Mouse (Mus musculus) E14TG2a.4 (cell line): ENCODE data around the gene Rhbdd2.

Experiments used
- H3K27me3 ChIP-seq: 2 replicates; pipeline ENCODE4 v1.6.1; 2014; ENCODE audit warnings: low read length, control low read depth; ENCODE audit not compliant: insufficient read depth
- H3K36me3 ChIP-seq: 2 replicates; pipeline ENCODE4 v1.6.1; 2014; ENCODE audit warnings: low read length, control low read depth; ENCODE audit not compliant: insufficient read depth
- H3K4me1 ChIP-seq: replicated peaks from 2 replicates; pipeline ENCODE4 v1.6.1; 2014; ENCODE audit warnings: low read depth, low read length, control low read depth
- H3K4me3 ChIP-seq: replicated peaks from 2 replicates; pipeline ENCODE4 v1.5.1; 2014; ENCODE audit warnings: mild to moderate bottlenecking, low read length
- H3K9me3 ChIP-seq: 2 replicates; pipeline ENCODE4 v1.6.1; 2014; ENCODE audit warnings: low read length, control low read depth
- CTCF ChIP-seq: conservative IDR thresholded peaks from 2 replicates; pipeline ENCODE4 v1.5.1; 2014; ENCODE audit warnings: low read length
- NANOG ChIP-seq: IDR thresholded peaks from 2 replicates; pipeline ENCODE4 v1.6.1; 2014; ENCODE audit warnings: borderline replicate concordance, low read length, mixed read lengths
- POU5F1 ChIP-seq: IDR thresholded peaks from 2 replicates; pipeline ENCODE4 v1.6.1; 2014; ENCODE audit warnings: low read length, borderline replicate concordance

The Rhbdd2 gene

GRCm38 (mm10) chr5:135641028-135641427 lies 8.6 kb downstream of the Rhbdd2 start:
- Histone ChIP-seq H3K36me3 (peaks cover 71% of the 10 kb centered on the region), H3K4me3 (no peak overlapping the region), H3K27me3 (no peaks in the 10 kb centered on the region), H3K4me1 (peaks cover 89% of the 10 kb centered on the region), H3K9me3 (no peaks in the 10 kb centered on the region)
- no peak for TF ChIP-seq POU5F1
- no peak for TF ChIP-seq CTCF

GRCm38 (mm10) chr5:135642686-135643551 lies 10.5 kb downstream of the Rhbdd2 start:
- TF ChIP-seq CTCF, result no peak
- TF ChIP-seq POU5F1, result peak; percentile 12; the same call in 1 of the 2 replicates
- no peak for TF ChIP-seq NANOG
- Histone ChIP-seq H3K4me3 (peak overlapping the region; percentile 63), H3K9me3 (0 out of 2 replicates have a peak, but pooled peaks cover under 1% of the 10 kb centered on the region), H3K4me1 (peaks cover 86% of the 10 kb centered on the region), H3K36me3 (peaks cover 53% of the 10 kb centered on the region), H3K27me3 (no peaks in the 10 kb centered on the region)

- Histone ChIP-seq H3K9me3 (peaks cover 6% of the 10 kb centered on the region), H3K27me3 (no peaks in the 10 kb centered on the region), H3K4me1 (peaks cover 86% of the 10 kb centered on the region), H3K36me3 (peaks cover 47% of the 10 kb centered on the region), H3K4me3 (peak overlapping the region; percentile 63; the same call in 1 of the 2 replicates)
- TF ChIP-seq NANOG, result peak; percentile 64; the same call in 1 of the 2 replicates
- TF ChIP-seq POU5F1, result no peak; the same call in 1 of the 2 replicates
Observed at GRCm38 (mm10) chr5:135643552-135643842, 11.1 kb downstream of the Rhbdd2 start.

- H3K9me3 ChIP-seq, result peaks cover 6% of the 10 kb centered on the region
- H3K27me3 ChIP-seq, result no peaks in the 10 kb centered on the region
- peaks cover 44% of the 10 kb centered on the region for H3K36me3 ChIP-seq
- H3K4me3 ChIP-seq, result 0 out of 2 replicates have a peak overlapping the region, but pooled peaks have one; percentile 63
- H3K4me1 ChIP-seq, result peaks cover 86% of the 10 kb centered on the region
- TF ChIP-seq CTCF (no peak), NANOG (no peak), POU5F1 (no peak)
Observed at GRCm38 (mm10) chr5:135643869-135644268, 11.5 kb downstream of the Rhbdd2 start.

- Histone ChIP-seq H3K4me1 (peaks cover 82% of the 10 kb centered on the region), H3K27me3 (no peaks in the 10 kb centered on the region)
- TF ChIP-seq NANOG (no peak), POU5F1 (no peak), CTCF (no peak)
Observed at GRCm38 (mm10) chr5:135645330-135645729, 12.9 kb downstream of the Rhbdd2 start.

GRCm38 (mm10) chr5:135646038-135646437 lies 13.6 kb downstream of the Rhbdd2 start:
- Histone ChIP-seq H3K36me3 (peaks cover 23% of the 10 kb centered on the region), H3K9me3 (peaks cover 6% of the 10 kb centered on the region), H3K4me3 (no peak overlapping the region), H3K4me1 (peaks cover 85% of the 10 kb centered on the region), H3K27me3 (no peaks in the 10 kb centered on the region)
- TF ChIP-seq POU5F1 (no peak), CTCF (no peak)

More at GRCm38 (mm10) chr5:135645330-135645729, 12.9 kb downstream of the Rhbdd2 start:
- Histone ChIP-seq H3K36me3 (peaks cover 30% of the 10 kb centered on the region), H3K4me3 (no peak overlapping the region), H3K9me3 (peaks cover 6% of the 10 kb centered on the region)

- peaks cover 91% of the 10 kb centered on the region for H3K4me1 ChIP-seq
- no peaks in the 10 kb centered on the region for H3K27me3 ChIP-seq
- H3K9me3 ChIP-seq, result peaks cover 6% of the 10 kb centered on the region
- no peak overlapping the region for H3K4me3 ChIP-seq
- H3K36me3 ChIP-seq, result peaks cover 7% of the 10 kb centered on the region; the same call in 1 of the 2 replicates
- no peak for TF ChIP-seq CTCF
- TF ChIP-seq POU5F1, result no peak
- no peak for TF ChIP-seq NANOG
Observed at GRCm38 (mm10) chr5:135648461-135649308, 16.3 kb downstream of the Rhbdd2 start.

GRCm38 (mm10) chr5:135649309-135649633 lies 16.9 kb downstream of the Rhbdd2 start:
- H3K4me1 ChIP-seq, result peaks cover 91% of the 10 kb centered on the region
- TF ChIP-seq NANOG (no peak), POU5F1 (no peak), CTCF (no peak)
- no peaks in the 10 kb centered on the region for H3K27me3 ChIP-seq
- no peak overlapping the region for H3K4me3 ChIP-seq
- H3K36me3 ChIP-seq, result peaks cover 7% of the 10 kb centered on the region; the same call in 1 of the 2 replicates
- peaks cover 6% of the 10 kb centered on the region for H3K9me3 ChIP-seq
